Mouse (Mus musculus): ENCODE results near the gene Agbl2. TPM values are rescaled to one million over a fixed set of nuclear protein-coding genes. Genes with fewer than 3 reads are reported as not detected.

Gene Agbl2
- total RNA-seq (2022) = 1 to 10 TPM; 1.1 to 2.0 (median 1.5) TPM

DNA sequence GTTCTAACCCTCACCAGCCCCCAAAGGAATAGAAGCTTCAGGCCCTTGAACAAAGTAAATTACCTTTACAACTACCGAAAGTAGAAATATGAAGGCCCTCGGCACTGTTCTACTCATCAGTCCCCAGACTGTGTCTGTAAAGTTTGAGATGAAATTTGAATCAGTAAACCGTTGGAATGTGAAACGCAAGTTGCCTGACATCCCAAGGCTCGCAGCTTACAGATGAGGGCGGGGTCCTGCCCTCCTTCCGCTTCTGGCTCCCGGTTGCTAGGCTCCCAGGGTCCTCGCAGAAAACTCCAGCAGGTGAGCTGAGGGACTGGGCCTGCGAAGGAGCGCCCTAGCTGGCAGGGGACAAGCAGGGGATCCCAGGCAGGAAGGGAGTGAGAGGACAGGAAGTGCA, at the start of gene Agbl2:
TSS of gene Agbl2 (plus strand) at position 270 of the 400 bp plus-strand sequence.
- no peak for DNase-seq (ENCODE audit: low spot score in 2 of 2)

GRCm38 (mm10) chr2:90735326-90735725, 47.2 kb upstream of the Agbl2 start:
- no peak for DNase-seq (ENCODE audit: low spot score in 2 of 2)

DNA sequence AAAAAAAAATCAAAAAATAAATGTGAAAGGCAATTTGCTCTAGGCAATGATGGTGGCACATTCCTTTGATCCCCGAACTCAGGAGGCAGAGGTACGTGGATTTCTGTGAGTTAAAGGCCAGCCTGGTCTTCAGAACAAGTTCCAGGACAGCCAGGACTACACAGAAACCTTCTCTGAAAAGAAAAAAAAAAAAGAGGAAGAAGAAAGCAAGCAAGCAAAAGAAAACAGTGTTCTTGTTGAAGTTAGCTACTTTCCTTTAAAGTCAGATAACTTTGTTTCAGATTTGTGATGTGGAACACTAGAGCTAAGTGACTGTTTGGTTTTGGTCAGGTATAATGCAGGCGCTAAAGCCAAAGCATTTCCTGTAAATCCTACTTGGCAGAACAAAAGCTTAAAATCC, 43.7 kb upstream of the Agbl2 start:
- no peak for DNase-seq (ENCODE audit: low spot score in 2 of 2)

GRCm38 (mm10) chr2:90739327-90739726, 43.2 kb upstream of the Agbl2 start:
- DNase-seq (ENCODE audit: low spot score in 2 of 2) = no peak

DNA sequence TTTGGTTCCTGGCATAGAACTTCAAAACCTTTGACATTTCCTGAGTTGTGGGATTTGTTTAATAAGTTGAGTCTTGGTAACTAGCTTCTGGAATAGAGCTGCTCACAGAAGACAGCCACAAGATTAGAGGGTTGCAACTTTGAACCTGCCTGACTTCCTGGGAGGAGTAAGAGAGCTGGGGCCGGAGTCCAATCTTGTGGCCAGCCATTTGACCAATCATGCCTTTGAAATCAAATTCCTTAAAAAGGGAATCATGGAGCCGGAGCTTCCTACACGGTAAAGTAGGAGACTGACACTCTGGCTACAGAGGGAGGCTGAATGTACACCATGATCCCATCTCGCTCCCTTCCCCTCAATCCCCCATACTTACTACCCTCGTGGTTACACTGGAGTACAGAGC, 42.6 kb upstream of the Agbl2 start:
- DNase-seq (ENCODE audit: low spot score in 2 of 2) = no peak

DNA sequence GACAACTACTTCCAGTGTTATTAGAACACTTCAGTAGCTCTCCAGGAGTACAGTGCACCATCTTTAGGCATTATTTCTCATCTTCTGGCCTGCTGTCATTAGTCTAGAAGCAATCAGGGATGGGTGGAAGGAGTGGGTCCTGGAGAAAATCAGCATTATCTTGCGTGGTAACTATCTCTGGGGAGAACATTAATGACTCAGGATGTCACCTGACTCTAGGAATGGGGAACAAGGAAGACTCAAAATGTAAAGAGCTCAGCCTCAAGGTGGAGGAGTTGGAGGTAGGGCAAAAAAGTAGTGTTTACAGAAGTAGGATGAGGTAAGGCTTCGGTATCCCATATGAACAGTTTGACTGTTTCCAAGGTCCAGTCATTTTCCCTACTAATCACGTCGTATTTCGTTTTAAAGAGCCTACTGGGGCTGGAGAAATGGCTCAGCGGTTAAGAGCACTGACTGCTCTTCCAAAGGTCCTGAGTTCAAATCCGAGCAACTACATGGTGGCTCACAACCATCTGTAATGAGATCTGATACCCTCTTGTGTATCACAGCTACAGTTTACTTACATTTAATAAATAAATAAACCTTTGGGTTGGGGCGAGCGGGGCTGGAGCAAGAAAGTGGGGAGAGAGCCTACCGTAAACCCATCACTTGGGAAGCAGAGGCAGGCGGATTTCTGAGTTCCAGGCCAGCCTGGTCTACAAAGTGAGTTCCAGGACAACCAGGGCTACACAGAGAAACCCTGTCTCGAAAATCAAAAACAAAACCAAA, 38.1 kb upstream of the Agbl2 start:
- DNase-seq (ENCODE audit: low spot score in 2 of 2) = peak in 1 of 2 experiments; percentile 16

GRCm38 (mm10) chr2:90745053-90745678, 37.4 kb upstream of the Agbl2 start, which contains the start of gene Fnbp4:
Fnbp4 (plus strand) TSS chr2:90745370.
- DNase-seq (ENCODE audit: low spot score in 2 of 2) = peak; percentile 99

DNA sequence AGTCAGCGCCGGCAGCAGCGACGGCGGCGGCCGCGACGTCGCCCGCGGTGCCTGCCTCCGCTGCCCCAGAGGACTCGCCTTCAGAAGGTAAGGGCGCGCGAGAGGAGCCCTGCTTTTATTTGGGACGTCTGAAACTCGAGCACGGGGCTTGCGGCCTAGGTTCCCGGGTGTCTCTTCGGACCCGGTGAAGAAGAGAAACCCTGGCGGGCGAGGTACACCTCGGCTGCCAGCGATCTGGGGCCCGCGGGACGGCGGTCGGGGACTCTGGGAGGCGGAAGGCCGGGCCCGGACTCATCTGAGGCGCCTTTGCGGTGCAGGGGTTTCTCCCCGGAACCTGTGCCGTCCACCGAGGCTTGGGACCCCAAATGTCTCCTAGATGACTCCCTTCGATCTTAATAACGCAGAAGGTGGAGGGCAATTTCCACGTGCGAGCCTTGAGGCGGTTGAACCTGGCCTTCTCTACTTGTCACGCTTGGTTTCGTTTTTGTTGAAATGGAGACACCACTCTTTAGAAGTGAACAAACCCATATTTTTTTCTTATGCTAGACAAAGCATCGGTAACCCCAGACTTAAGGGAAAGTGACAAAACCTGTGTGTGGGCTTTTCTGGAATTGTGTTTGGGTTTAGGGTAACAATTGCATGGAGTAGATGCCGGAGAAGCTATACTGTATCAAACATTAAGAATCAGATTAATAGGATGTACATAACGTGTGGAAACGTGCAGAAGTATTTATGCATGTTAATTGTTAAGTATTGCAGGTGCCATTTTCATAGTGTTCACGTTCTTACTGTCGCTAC, 36.6 kb upstream of the Agbl2 start:
- no peak for DNase-seq (ENCODE audit: low spot score in 2 of 2)

DNA sequence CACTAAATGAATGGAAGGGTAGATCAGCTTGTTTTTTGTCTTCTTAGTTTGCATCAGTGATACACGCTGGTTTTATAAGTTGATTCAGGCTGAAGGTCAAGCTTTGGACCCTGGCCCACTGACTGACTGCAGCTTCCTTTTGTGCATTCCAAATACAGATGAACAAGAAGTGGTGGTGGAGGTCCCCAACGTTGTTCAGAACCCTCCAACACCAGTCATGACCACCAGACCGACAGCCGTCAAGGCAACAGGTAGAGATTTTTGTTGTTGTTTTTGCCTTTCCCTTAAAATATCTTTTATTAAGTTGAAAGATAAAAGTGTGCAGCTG, 36.0 kb upstream of the Agbl2 start:
- DNase-seq (ENCODE audit: low spot score in 2 of 2) = no peak

DNA sequence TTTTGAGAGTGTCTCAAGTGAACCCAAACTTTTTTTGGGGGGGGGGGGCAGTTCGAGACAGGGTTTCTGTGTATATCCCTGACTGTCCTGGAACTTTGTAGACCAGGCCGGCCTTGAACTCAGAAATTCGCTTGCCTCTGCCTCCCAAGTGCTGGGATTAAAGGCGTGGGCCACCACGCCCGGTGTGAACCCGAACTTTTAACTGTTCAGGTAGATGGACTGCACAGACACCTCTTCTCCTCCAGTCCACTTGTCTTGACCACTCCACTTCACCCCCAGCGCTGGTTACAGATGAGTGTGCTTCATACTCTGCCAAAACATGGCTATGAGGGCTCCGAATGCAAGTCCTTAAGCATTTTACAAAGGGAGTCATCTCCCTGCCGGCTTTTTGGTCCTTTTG, 35.4 kb upstream of the Agbl2 start:
- no peak for DNase-seq (ENCODE audit: low spot score in 2 of 2)

- no peak for DNase-seq (ENCODE audit: low spot score in 2 of 2)
Observed at GRCm38 (mm10) chr2:90749676-90750459, 32.7 kb upstream of the Agbl2 start.

- no peak for DNase-seq (ENCODE audit: low spot score in 2 of 2)
Observed at GRCm38 (mm10) chr2:90753565-90753964, 29.0 kb upstream of the Agbl2 start.

- no peak for DNase-seq (ENCODE audit: low spot score in 2 of 2)
Observed at GRCm38 (mm10) chr2:90754188-90754587, 28.3 kb upstream of the Agbl2 start.

DNA sequence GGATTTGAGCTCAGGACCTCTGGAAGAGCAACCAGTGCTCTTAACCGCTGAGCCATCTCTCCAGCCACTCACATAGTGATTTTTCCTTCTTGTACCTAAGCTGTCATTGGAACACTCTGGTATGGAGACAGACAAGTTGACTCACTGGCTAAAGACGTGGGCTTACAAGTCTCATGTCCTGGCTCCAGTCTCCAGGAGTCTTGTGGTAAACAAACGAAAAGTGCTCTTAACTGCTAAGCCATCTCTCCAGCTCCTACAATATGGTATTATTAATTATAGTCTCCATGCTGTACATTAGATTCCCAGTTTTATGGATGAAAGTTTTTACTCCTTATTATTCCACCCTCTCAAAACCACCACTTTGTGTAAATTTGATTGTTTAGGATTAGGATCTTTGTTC, 17.4 kb upstream of the Agbl2 start:
- DNase-seq (ENCODE audit: low spot score in 2 of 2) = no peak

DNA sequence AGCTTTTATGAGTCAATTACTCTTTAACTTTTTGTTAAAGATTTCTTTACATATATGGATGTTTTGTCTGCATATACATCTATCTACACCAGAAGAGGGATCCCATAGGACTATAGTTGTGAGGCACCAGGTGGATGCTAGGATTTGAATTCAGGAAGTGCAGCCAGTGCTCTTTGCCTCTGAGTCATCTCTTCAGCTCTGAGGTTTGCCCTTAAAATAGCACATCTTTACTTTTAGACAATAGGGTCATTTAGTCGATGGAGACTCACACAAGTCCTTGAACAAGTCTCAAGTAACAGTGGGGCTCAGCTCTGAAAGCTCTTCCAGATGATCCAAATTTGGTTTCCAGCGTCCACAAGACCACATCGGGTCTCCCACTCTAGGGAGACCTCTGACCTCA, 1.2 kb upstream of the Agbl2 start:
- no peak for DNase-seq (ENCODE audit: low spot score in 2 of 2)

GRCm38 (mm10) chr2:90781938-90782337, 589 bp upstream of the Agbl2 start:
- no peak for DNase-seq (ENCODE audit: low spot score in 2 of 2)

DNA sequence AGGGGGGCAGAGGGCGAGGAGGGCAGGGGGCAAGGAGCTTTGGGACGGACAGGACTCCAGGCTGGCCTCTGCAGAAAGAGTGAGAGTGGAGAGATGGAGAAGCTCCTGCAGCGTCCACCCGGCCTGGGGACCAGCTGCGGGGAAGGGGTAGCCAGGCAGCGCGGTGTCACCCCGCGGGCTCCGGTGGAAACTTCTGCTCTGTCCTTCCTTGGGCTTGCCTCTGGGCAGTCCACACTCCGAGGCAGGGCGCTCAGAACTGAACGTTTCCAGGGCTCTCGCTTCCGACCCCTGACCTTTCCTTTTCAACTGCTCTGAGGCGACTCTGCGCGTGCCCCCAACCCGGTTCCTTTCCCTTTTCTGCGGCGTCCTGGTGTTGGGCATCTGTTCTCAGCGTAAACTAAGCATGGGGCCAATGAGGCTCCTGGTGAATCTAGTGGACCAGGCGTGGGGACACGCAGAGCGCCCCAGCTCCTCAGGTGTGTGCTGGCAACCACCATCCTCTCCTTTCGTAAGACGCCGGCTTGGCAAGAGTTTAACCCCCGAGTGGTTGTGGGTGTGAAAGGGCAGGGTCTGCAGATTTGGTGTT, 467 bp downstream of the Agbl2 start:
- DNase-seq (ENCODE audit: low spot score in 2 of 2) = no peak

- DNase-seq (ENCODE audit: low spot score in 2 of 2) = no peak
Observed at GRCm38 (mm10) chr2:90788126-90788525, 5.6 kb downstream of the Agbl2 start.

- no peak for DNase-seq (ENCODE audit: low spot score in 2 of 2)
Observed at GRCm38 (mm10) chr2:90808241-90809126, 26.0 kb downstream of the Agbl2 start.

DNA sequence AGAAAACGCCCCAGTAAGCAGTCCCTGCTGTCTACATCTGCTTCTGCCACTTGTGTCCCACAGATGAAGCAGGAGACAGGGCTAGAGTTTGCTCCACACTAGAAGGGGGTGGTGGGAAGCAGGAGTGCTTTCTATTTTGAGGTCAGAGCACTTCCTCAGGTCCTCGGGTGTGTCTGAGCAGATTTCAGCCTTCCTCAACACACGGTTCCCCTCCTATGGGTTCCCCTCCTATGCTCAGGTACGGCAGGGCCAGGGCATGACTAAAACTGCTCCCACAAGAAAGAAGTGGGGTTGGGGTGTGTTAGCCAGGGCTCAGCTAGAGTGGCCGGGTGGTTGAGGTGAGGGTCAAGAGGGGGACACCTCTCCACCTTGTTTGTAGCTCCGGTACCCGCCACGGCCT, 28.2 kb downstream of the Agbl2 start:
- DNase-seq (ENCODE audit: low spot score in 2 of 2) = no peak

Measured in layer of hippocampus, adult 8-10 months (tissue).